Mouse (Mus musculus) CH12.LX (cell line): ENCODE measurements around the gene Syna. TPM values are rescaled to one million over a fixed set of nuclear protein-coding genes. Genes with fewer than 3 reads are reported as not detected.

ENCODE experiments used
- DNase-seq: peaks from one replicate; pipeline ENCODE4 v3.0.0-alpha.2; 2013; ENCODE audit errors: extremely low read depth
- H3K27ac ChIP-seq: 2 replicates; pipeline ENCODE4 v1.5.1; 2012; ENCODE audit warnings: low read depth, mild to moderate bottlenecking, control low read depth, moderate library complexity; ENCODE audit not compliant: insufficient read depth
- H3K27me3 ChIP-seq: replicated peaks from 2 replicates; pipeline ENCODE3; 2012; ENCODE audit warnings: inconsistent platforms
- H3K36me3 ChIP-seq, 2 experiments: replicated peaks in 1 of 2; 2 replicates each; pipeline versions ENCODE3 to v1.6.1; 2012; ENCODE audit warnings: inconsistent platforms in 1 of 2, low read length in 1 of 2, mild to moderate bottlenecking in 1 of 2, mixed read lengths in 1 of 2, moderate library complexity in 1 of 2; ENCODE audit not compliant: control insufficient read depth in 1 of 2, insufficient read depth in 1 of 2
- H3K4me1 ChIP-seq, 2 experiments: 2 replicates each; pipeline ENCODE4 v1.6.1; 2012; ENCODE audit warnings: inconsistent platforms in 1 of 2, moderate library complexity in 1 of 2; ENCODE audit not compliant: insufficient read depth in 2 of 2, control insufficient read depth in 1 of 2
- H3K4me2 ChIP-seq: 2 replicates; pipeline ENCODE4 v1.6.1; 2012; ENCODE audit warnings: low read depth, mild to moderate bottlenecking, control low read depth; ENCODE audit not compliant: poor library complexity, insufficient read depth, severe bottlenecking
- H3K4me3 ChIP-seq, 3 experiments: fragments of 150-350 bp in 1 of 3; sonication (generic) in 1 of 3; replicated peaks in 1 of 3; 2 replicates each; pipeline versions ENCODE3 to v1.5.1; 2011 to 2012; ENCODE audit warnings: low read depth in 2 of 3, low read length in 2 of 3, mild to moderate bottlenecking in 2 of 3, moderate library complexity in 2 of 3, control low read depth in 1 of 3, improper control_type of control experiment in 1 of 3, inconsistent platforms in 1 of 3, mixed read lengths in 1 of 3; ENCODE audit not compliant: poor library complexity in 1 of 3
- H3K79me2 ChIP-seq: replicated peaks from 2 replicates; pipeline ENCODE4 v1.6.1; 2012; ENCODE audit warnings: mild to moderate bottlenecking, moderate library complexity; ENCODE audit not compliant: control insufficient read depth, poor library complexity, insufficient read depth, severe bottlenecking; ENCODE audit errors: extremely low read depth
- H3K9ac ChIP-seq: 2 replicates; pipeline ENCODE4 v1.6.1; 2012; ENCODE audit warnings: low read depth, mild to moderate bottlenecking, control low read depth, moderate library complexity; ENCODE audit not compliant: insufficient read depth
- H3K9me3 ChIP-seq: replicated peaks from 2 replicates; pipeline ENCODE3; 2012; ENCODE audit warnings: low read length, inconsistent platforms, mixed read lengths
- BHLHE40 ChIP-seq: IDR thresholded peaks from 2 replicates; pipeline ENCODE4 v1.6.1; 2011; ENCODE audit warnings: mild to moderate bottlenecking, low read depth, low read length, improper control_type of control experiment
- CHD1 ChIP-seq: IDR thresholded peaks from 2 replicates; pipeline ENCODE4 v1.6.1; 2012; ENCODE audit warnings: low read depth, low read length, improper control_type of control experiment, inconsistent platforms
- E2F4 ChIP-seq: IDR thresholded peaks from 2 replicates; pipeline ENCODE4 v1.6.1; 2011; ENCODE audit warnings: low read depth, low read length, improper control_type of control experiment; ENCODE audit not compliant: insufficient replicate concordance
- ELF1 ChIP-seq: IDR thresholded peaks from 2 replicates; pipeline ENCODE4 v1.6.1; 2014; ENCODE audit warnings: low read depth, mild to moderate bottlenecking, inconsistent platforms, low read length, improper control_type of control experiment
- EP300 ChIP-seq: IDR thresholded peaks from 2 replicates; pipeline ENCODE4 v1.6.1; 2011; ENCODE audit warnings: low read length, improper control_type of control experiment
- ETS1 ChIP-seq: conservative IDR thresholded peaks from 2 replicates; pipeline ENCODE4 v1.6.1; 2012; ENCODE audit warnings: low read depth, mild to moderate bottlenecking, inconsistent platforms, low read length, improper control_type of control experiment, moderate library complexity
- IRF4 ChIP-seq: IDR thresholded peaks from 2 replicates; pipeline ENCODE4 v1.6.1; 2014; ENCODE audit warnings: low read depth, mild to moderate bottlenecking, inconsistent platforms, low read length, improper control_type of control experiment
- JUN ChIP-seq: IDR thresholded peaks from 2 replicates; pipeline ENCODE4 v1.6.1; 2011; ENCODE audit warnings: low read depth, mild to moderate bottlenecking, low read length, improper control_type of control experiment, moderate library complexity; ENCODE audit not compliant: insufficient read depth
- MAFK ChIP-seq: IDR thresholded peaks from 2 replicates; pipeline ENCODE4 v1.6.1; 2011; ENCODE audit warnings: low read length, improper control_type of control experiment; ENCODE audit not compliant: insufficient replicate concordance
- MAZ ChIP-seq: IDR thresholded peaks from 2 replicates; pipeline ENCODE4 v1.6.1; 2012; ENCODE audit warnings: low read depth, mild to moderate bottlenecking, inconsistent platforms, low read length, improper control_type of control experiment, moderate library complexity
- MEF2A ChIP-seq: IDR thresholded peaks from 2 replicates; pipeline ENCODE4 v1.6.1; 2014; ENCODE audit warnings: low read depth, mild to moderate bottlenecking, inconsistent platforms, low read length, improper control_type of control experiment, borderline replicate concordance
- MXI1 ChIP-seq: IDR thresholded peaks from 2 replicates; pipeline ENCODE4 v1.6.1; 2011; ENCODE audit warnings: mild to moderate bottlenecking, low read depth, low read length, improper control_type of control experiment
- MYC ChIP-seq: IDR thresholded peaks from 2 replicates; pipeline ENCODE4 v1.6.1; 2011; ENCODE audit warnings: low read depth, mild to moderate bottlenecking, improper control_type of control experiment, low read length
- NRF1 ChIP-seq: IDR thresholded peaks from 2 replicates; pipeline ENCODE4 v1.6.1; 2014; ENCODE audit warnings: low read depth, mild to moderate bottlenecking, inconsistent platforms, low read length, improper control_type of control experiment, moderate library complexity
- PAX5 ChIP-seq: IDR thresholded peaks from 2 replicates; pipeline ENCODE4 v1.6.1; 2012; ENCODE audit warnings: low read length, inconsistent platforms, mixed read lengths
- POLR2A ChIP-seq: IDR thresholded peaks from 2 replicates; pipeline ENCODE4 v1.6.1; 2011; ENCODE audit warnings: low read depth, mild to moderate bottlenecking, improper control_type of control experiment, low read length
- POLR2AphosphoS2 ChIP-seq: IDR thresholded peaks from 2 replicates; pipeline ENCODE4 v1.6.1; 2011; ENCODE audit warnings: low read depth, low read length, improper control_type of control experiment
- RCOR1 ChIP-seq: conservative IDR thresholded peaks from 2 replicates; pipeline ENCODE4 v1.6.1; 2012; ENCODE audit warnings: low read depth, mild to moderate bottlenecking, inconsistent platforms, low read length, improper control_type of control experiment
- TBP ChIP-seq: conservative IDR thresholded peaks from 2 replicates; pipeline ENCODE4 v1.6.1; 2011; ENCODE audit warnings: low read depth, low read length, improper control_type of control experiment
- UBTF ChIP-seq: IDR thresholded peaks from 2 replicates; pipeline ENCODE4 v1.6.1; 2012; ENCODE audit warnings: low read depth, mild to moderate bottlenecking, inconsistent platforms, low read length, improper control_type of control experiment, moderate library complexity
- USF1 ChIP-seq: IDR thresholded peaks from 2 replicates; pipeline ENCODE4 v1.6.1; 2014; ENCODE audit warnings: low read depth, mild to moderate bottlenecking, inconsistent platforms, low read length, improper control_type of control experiment
- ZC3H11A ChIP-seq: IDR thresholded peaks from 2 replicates; pipeline ENCODE4 v1.6.1; 2012; ENCODE audit warnings: low read depth, mild to moderate bottlenecking, inconsistent platforms, low read length, improper control_type of control experiment
- ZMIZ1 ChIP-seq: IDR thresholded peaks from 2 replicates; pipeline ENCODE4 v1.6.1; 2012; ENCODE audit warnings: low read depth, mild to moderate bottlenecking, inconsistent platforms, low read length, improper control_type of control experiment
- dilution Hi-C: fragments of 300-500 bp; cut with MboI; formaldehyde crosslinking; loops from 2 replicates; pipeline ENCODE4 v1.14.3; 2020; ENCODE audit warnings: low sequenced_read_pairs; ENCODE audit not compliant: extremely low pct_unique_long_range_greater_than_20kb, extremely low pct_ligation_motif_present
- in situ Hi-C: fragments of 300-500 bp; cut with MboI; formaldehyde crosslinking; loops from 3 replicates; pipeline ENCODE4 v1.14.3; 2019; ENCODE audit warnings: low sequenced_read_pairs, low pct_ligation_motif_present, low pct_unique_long_range_greater_than_20kb, mixed read lengths
- polyA plus RNA-seq: library from polyadenylated mRNA; unstranded; fragments of >175 nt; gene quantifications from 2 replicates; pipeline ENCODE4 v1.2.1, GENCODE M21; 2012; ENCODE audit warnings: low read depth; ENCODE audit not compliant: insufficient read length
- total RNA-seq, 2 experiments: library from RNA; depleted of rRNA; stranded (reverse); fragments of 300-350 nt in 1 of 2; fragments of >200 nt in 1 of 2; gene quantifications; 2 replicates each; pipeline ENCODE4 v1.2.3; 2012 to 2014

Syna gene
- total and polyA plus RNA-seq, 3 experiments: 0.13 to 4.0 (median 0.13) TPM

DNA sequence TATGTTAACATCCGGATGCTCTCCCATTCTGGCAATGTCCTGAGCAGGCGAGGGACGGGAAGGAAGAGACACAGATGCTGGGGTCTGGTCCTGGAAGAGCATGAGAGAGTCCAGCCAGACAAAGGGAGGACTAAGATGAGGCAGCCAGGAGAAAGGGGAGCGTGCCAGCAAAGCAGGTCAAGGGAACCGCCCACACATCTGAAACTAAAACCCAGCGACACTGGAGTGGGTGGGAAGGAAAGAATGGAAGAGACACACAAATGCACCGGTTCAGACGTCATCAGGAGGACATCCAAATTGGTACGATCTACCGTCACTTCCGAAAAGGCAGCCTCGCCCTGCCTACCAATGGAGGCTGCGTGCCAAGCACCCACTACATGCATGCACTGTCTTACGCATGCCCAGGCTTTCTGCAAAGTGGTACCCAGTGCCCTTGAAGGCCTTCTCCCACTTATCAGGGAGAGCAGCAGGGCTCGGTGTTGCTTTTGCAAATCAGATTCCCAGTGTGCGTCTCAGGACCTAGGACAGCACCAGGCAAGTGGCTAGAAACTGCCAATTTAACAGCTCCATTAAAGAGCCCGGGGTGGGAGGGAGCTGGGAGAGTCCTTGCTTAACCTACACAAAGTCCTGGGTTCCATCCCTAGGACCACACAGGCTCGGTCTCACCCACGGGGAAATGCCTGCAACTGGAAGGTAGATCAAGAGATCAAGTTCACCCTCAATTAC is 15.3 kb downstream of the Syna start:
- Histone ChIP-seq H3K79me2 (no peaks in the 10 kb centered on the region), H3K9ac (no peak overlapping the region), H3K27ac (no peak overlapping the region), H3K27me3 (no peaks in the 10 kb centered on the region), H3K9me3 (no peaks in the 10 kb centered on the region), H3K4me1 (peaks cover 0 to 25% of the 10 kb centered on the region in 2 experiments; a peak in 2 of 4 replicates), H3K4me2 (no peak overlapping the region), H3K4me3 (no peak overlapping the region), H3K36me3 (peaks cover 0 to 37% of the 10 kb centered on the region in 2 experiments)
- no peak for DNase-seq
- TF ChIP-seq ZMIZ1 (no peak), MAZ (no peak), ETS1 (no peak), ZC3H11A (no peak), PAX5 (no peak), MAFK (no peak), E2F4 (no peak), POLR2AphosphoS2 (no peak)
- in situ Hi-C loops: no loop called here
- dilution Hi-C loops: no loop called here

DNA sequence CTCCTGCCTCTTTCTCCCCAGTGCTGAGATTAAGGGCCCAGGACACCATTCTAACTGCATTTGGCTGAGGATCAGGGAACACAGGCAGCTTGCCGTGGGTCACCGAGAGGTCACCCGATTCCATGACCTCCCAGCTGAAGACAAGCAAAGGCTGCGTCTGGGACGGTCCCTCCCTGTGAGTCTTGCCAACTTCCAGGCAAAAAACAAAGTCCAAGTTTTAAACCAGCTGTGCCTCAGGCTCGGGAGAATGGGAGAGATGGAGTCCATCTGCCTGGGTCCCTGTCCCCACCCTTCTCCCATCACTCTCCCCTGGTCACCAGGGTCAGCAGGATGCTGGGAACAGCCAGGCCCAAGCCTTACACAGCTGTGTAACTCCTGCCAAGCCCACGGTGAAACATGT is 18.3 kb downstream of the Syna start:
- in situ Hi-C loops: no loop called here
- TF ChIP-seq BHLHE40 (no peak), CHD1 (no peak), ZC3H11A (no peak), ELF1 (no peak), ETS1 (no peak), NRF1 (no peak), RCOR1 (no peak), USF1 (no peak), TBP (no peak), MYC (no peak), UBTF (no peak), MXI1 (no peak), MEF2A (no peak), EP300 (no peak), JUN (no peak), IRF4 (no peak), POLR2A (no peak)
- Histone ChIP-seq H3K4me3 (no peak overlapping the region), H3K36me3 (peaks cover 0 to 56% of the 10 kb centered on the region in 2 experiments), H3K79me2 (no peaks in the 10 kb centered on the region), H3K4me1 (peaks cover 0 to 20% of the 10 kb centered on the region in 2 experiments; a peak in 2 of 4 replicates), H3K9me3 (peaks cover 10% of the 10 kb centered on the region), H3K4me2 (no peak overlapping the region), H3K27me3 (no peaks in the 10 kb centered on the region), H3K9ac (no peak overlapping the region), H3K27ac (no peak overlapping the region)
- dilution Hi-C loops: no loop called here
- no peak for DNase-seq
